Mouse (Mus musculus) CD4-positive, CD25-positive, alpha-beta regulatory T cell, adult 2 months (primary cell): ENCODE measurements around the gene Grhl1.
"Not testable (repeated sequence)": the region's sequence is repeated elsewhere in the genome, so short reads cannot be mapped to it uniquely, and the experiment has no call there.

Experiments
- DNase-seq: peaks from one replicate; pipeline ENCODE4 v3.0.0-alpha.2; 2012; ENCODE audit warnings: low read depth, low spot score

The Grhl1 gene

GRCm38 (mm10) chr12:24571523-24572392 is at the start of gene Grhl1:
Gene Grhl1 (plus strand): TSS chr12:24572283.
- DNase-seq: peak; percentile 96

DNA sequence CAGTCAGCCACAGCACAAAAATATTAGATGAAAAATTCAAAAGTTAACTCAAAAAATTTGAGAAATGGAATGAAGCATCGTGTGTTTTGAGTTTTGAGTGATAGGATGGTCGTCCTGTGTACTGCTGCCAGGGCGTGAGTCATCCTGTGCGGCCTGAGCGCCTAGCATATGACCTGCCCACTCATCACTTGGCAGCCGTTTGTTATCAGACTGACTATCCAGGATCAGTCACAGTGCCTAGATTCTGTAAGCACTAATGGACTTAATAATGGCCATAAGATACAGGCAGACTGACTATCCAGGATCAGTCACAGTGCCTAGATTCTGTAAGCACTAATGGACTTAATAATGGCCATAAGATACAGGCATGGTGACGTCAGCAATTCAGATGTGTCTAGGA is 47.0 kb upstream of the Grhl1 start:
- DNase-seq: not testable (repeated sequence)

GRCm38 (mm10) chr12:24536390-24536789 is 35.7 kb upstream of the Grhl1 start:
- peak; percentile 51 for DNase-seq

DNA sequence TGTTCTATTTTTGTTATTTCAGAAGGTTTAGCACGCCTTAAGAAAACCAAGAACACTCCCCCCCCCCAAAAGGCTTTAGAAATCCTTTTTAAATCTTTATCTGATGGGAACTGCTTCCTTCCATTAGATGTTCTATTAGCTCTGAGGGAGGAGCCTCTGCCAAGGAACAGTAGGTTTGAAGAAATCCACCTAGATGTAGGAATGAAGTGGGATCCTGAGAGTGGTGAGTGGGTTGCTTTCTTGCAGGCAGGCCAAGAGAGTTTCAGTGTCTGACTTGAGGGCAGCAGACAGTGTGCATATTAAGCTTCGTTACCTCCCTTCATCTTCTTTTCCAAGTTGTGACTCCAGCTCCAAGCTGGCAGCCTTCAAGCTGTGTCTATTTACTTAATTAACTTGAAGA is 34.9 kb upstream of the Grhl1 start:
- no peak for DNase-seq

DNA sequence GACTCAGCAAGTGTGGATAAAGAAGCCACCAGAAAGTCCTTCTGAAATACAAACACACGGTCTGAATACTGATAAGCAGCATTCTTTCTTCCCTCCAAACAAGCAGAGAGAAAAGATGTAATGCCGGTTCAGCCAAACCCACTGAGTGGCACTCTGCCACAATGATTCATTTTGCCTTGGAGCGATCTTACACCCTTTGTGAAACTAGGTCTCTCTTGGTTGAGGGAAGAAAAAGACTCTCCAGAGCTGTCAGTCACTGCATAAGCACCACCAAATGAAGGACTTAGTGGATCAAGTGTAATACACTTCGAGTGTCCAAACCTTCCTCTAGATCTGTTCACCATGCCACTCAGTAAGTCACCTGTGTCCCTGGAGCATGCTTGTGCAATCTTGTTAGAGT is 34.1 kb upstream of the Grhl1 start:
- no peak for DNase-seq

- DNase-seq: no peak
These were observed 30.5 kb upstream of the Grhl1 start for GRCm38 (mm10) chr12:24541426-24542154.

DNA sequence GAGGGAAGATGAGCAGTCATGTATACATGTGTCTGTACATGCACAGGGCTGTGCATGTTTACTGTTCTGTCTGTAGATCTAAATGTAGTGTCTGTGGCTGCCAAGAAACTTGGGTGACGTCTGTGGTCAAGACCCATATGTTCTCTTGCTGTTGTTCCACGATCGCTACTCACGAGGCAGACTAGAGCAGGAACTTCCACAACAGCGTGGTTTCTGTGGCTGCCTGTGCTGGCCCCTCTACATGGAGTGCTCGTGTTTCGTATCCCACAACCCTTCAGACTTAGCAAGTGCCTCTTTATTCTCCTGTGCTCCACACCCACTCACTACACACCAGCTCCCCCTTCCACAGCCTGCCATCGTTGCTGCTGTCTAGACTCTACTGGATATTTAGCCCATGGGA is 24.4 kb upstream of the Grhl1 start:
- DNase-seq: no peak

DNA sequence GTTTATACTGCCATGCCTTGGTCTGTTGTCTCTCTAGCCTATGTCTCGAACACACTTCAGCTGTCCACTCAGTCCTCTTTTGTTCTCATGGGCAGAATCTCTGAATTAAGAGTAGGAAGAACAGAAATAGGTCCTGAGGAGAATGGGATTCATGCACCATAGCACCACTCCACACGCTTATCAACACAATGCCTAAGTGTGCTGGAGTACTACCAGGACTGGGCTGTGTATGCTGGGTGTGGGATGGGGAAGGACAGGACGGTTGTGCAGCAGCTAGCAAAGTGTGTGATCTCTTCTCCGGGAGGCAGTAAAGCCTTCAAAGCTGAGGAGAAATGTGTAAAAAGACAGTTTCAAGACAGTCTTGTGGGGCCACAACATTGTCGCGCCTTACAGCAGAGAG is 23.2 kb upstream of the Grhl1 start:
- DNase-seq: no peak

GRCm38 (mm10) chr12:24552531-24552930 is 19.6 kb upstream of the Grhl1 start:
- no peak for DNase-seq

DNA sequence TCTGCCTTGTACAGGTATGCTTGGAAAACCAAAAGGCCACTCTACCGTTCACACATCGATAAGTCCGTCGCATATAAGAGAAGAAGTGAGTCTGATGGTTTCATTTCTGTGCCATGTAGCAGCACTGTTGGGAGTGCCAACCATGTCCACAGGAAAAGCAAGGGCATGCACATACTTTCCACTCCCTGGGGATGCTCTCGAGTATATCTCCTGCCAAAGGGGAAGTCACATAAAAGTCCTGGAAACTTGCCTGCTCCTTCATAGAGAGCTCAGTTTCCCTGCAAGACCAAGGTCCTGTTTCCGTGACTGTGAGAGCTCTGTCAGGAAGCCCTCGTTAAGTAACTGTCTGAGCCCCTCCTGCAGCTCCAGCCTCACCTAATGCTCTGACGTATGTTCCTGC is 16.1 kb upstream of the Grhl1 start:
- no peak for DNase-seq

GRCm38 (mm10) chr12:24563395-24563960 is 8.6 kb upstream of the Grhl1 start:
- DNase-seq: no peak

DNA sequence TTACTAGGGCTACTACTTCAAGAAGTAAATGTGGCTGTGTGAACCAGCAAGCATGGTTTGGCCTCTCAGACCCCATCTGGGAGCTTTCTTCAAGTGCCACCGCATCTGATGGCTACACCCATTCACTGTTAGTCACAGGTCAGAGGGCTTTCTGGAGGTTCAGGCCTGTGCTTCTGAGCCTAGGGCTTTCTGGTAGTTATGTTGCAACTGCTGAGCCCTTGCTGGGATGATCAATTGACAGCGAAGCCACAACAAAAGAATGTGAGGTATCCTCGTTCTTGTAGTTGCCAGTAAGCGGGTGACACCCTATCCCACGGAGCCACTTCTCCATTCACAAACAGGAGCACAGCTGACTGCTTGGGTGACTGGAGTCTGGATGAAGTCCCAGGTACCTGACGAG is 6.8 kb upstream of the Grhl1 start:
- no peak for DNase-seq

- DNase-seq: no peak
These were observed 4.5 kb upstream of the Grhl1 start for GRCm38 (mm10) chr12:24567606-24568005.

- no peak for DNase-seq
These were observed 565 bp downstream of the Grhl1 start for GRCm38 (mm10) chr12:24572421-24573274.

DNA sequence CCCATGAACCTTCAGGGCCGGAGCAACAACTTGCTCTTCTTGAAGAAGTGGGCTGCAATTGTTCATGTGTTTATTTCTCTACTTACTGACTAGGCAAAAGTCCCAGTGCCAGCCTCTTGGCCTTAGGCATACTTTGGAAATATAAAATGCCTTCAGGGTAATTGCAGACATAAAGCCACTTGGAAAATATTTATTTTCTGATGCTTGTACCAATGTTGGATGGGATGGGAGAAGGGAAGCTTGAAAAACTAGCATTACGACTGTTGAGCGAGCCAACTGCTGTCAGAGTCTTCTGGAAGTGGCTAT is 1.1 kb downstream of the Grhl1 start:
- DNase-seq: no peak

- no peak for DNase-seq
These were observed 2.8 kb downstream of the Grhl1 start for GRCm38 (mm10) chr12:24574870-24575269.

GRCm38 (mm10) chr12:24580452-24580851 is 8.4 kb downstream of the Grhl1 start:
- no peak for DNase-seq

DNA sequence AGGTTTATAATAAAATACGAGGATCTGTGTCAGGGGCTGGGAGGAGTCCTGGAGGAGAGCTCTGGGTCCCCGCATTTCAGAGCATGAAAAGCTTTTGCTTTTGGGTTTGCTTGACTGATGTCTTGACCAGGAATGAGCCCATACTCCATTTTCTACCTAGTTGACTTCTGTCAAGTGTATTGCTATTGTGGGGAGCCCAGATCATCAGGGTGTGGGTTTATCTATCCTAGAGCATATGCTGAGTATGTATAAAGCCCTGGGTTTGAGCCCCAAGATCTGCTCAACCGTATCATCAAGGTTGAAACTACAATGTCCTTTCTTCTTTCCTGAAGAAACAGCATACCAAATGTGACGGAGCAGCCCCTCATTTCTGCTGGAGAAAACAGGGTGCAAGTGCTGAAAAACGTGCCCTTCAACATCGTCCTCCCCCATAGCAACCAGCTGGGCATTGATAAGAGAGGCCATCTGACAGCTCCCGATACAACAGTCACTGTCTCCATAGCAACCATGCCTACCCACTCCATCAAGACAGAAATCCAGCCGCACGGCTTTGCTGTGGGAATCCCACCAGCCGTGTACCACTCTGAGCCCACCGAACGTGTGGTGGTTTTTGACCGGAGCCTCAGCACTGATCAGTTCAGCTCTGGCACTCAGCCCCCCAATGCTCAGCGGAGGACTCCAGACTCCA is 9.1 kb downstream of the Grhl1 start:
- DNase-seq: no peak

GRCm38 (mm10) chr12:24583653-24584052 is 11.6 kb downstream of the Grhl1 start:
- no peak for DNase-seq

GRCm38 (mm10) chr12:24584835-24585234 is 12.8 kb downstream of the Grhl1 start:
- no peak for DNase-seq

GRCm38 (mm10) chr12:24586193-24586592 is 14.1 kb downstream of the Grhl1 start:
- DNase-seq: no peak
